Mouse (Mus musculus) thymus, postnatal 36 days (tissue): ENCODE results near the gene Gabra3.

Experiments
- DNase-seq, 2 experiments: peaks; one replicate each; pipeline ENCODE4 v3.0.0; 2022; ENCODE audit warnings: mixed read lengths in 2 of 2

Gabra3 gene

DNA sequence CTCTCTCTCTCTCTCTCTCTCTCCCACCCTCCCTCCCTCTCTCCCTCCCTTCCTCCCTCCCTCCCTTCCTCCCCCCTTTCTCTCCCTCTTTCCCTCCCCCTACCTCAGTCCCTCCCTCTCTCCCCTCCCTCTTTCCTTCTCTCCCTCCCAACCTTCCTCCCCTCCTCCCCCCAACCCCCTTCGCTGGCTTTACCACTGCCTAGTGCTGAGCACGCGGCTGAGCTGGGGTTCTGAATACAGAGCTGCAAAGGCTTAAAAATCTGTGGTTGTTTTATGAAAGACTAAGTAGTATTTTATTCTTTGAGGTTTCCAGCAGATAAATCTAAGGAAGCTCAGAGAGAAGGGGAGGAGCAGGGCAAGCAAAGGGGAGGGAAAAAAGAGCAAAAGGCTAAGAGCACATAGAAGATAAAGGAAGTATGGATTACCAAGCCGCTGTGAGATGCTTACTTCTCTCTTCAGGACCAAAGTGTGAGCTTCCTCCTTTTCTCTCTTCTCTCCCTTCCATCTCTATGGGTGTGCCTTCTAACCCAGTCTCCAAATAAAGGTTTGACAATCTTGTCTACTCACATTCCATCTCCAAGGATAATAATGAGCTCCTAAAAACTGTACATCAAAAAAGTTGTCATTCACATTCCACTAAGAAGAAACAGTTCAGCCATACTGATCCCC is at the start of gene Gabra3:
Gene Gabra3 (minus strand): TSS at position 619 of the 669 bp plus-strand sequence.
- DNase-seq, result no peak

DNA sequence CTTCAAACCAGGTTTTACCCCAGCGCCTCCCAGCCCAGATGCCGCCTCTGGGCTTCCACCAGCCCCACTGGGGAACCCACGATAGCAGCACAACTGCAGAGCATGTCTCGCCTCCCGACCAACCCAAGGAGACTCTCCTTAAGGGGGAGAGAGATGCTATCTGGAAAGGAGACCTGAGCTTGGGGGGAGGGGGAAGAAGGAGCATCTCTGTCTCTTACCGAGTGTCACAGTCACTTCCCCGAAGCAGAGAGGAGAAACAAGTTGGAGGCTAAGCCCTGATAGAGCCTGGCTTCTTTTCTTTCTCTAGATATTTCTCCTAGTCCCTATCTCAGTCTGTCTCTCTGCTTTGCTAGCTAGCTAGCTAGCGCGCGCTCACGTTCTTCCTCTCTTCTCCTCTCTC is 859 bp downstream of the Gabra3 start:
- no peak for DNase-seq

DNA sequence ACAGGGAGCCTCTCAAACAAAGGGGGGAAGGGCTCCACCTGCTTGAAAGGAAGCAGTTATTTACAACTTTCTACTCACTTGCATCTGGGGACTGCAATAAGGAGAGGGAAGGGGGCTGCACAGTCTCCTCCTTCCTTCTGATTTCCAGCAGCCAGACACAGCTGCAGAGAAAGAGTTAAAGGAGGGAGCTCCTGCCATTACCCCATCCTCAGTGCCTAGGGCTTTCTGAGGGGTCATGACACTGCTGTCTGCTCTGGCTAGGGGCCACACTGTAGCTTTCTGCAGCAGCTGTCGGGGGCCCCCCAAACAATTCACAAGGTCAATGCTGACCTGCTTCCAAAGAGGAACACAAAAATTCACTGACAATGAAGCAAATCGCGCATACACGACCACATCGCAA is 1.3 kb downstream of the Gabra3 start:
- DNase-seq, result no peak

DNA sequence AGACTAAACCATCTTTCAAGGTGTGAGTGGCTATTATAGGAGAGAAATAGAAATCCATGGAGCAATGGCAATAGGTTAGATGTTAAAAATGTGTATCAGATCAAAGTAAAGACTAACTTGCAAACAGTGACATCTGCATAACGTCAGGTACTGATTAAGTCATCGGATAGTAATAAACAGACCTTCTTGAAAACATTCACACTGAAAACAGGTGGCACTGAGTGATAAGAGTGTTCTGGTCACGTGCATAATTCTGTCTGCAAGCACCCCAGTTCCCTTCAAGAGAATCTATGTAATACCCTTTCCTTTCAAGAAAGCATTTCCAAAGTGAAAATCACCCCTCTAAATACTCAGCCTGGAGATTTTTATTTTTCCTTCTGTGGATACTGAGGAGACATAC is 6.0 kb downstream of the Gabra3 start:
- DNase-seq, result no peak

DNA sequence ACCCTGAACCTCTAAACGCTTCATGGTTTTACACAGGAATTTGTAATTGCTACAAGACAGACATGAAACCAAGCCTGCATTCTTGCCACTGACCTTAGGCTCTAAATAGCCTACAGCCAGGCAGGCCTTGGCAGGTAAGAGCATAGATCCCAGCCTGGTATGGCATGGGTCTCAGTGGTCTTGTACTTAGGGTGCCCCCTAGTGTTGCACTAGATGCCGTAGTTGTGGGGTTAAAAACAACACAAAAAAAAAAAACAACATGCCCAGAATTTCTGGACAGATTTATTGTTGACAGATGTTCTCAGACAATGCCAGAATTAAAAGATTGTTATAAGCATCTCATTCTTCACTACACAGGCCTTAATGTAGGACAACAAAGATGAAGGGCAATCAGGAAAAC is 12.0 kb downstream of the Gabra3 start:
- DNase-seq, result no peak

DNA sequence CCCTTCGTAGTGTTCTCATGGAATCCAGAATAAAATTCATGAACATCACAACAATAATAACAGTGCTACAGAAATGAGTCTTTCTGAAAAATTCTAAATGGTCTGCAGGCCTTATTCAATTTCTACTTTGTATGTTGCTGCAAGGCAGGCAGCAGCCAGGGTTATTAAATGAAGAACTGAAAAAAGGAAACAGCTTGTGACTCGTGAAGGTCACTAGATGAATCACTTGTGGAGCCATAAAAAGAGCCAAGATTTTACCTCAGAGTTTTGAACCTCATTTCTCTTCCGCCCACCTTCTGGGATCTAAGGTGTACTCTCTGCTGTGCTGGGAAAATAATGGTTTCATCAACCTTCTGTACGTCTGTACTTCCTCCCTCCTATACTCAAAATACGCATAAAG is 159.4 kb downstream of the Gabra3 start:
- no peak for DNase-seq

DNA sequence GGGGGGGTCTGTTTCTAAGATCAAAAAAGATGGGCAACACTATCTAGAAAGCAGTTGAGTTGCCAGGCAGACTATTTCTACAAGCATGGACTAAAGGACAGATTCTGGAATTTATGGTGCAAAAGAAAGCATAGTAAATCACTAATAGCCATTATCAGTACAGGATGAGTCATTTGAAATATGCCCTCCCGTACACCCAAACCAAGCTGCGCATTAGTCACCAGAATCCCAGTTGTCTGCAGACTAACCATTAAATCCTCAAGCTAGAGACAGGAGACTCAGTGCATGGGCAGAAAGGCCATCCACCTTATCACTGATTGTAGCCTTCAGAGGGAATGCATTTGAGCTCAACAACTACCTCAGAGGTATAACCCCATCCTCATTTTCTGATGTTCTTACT is 166.8 kb downstream of the Gabra3 start:
- DNase-seq, result no peak

DNA sequence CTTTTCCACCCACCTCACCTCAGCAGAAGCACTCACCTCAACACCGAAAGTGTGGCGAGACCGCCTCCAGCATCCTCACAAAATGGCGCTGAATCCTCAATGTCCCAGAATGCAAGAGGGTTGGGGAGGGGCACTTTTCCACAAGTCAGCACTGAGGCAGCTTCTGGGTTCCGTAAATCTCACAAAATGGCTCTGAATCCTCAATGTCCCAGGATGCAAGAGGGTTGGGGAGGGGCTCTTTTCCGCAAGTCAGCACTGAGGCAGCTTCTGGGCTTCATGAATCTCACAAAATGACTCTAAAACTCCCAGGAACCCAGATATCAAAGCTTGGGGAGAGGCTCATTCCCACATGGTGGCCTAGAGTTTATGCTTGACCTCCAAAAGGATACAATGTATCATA is 269.9 kb downstream of the Gabra3 start, which contains the start of gene Magea10:
Gene Magea10 (minus strand): TSS at position 101 of the 400 bp plus-strand sequence.
- no peak for DNase-seq
